Mouse (Mus musculus) small intestine, adult 2 months (tissue): ENCODE measurements around the gene Mtmr14. TPM values are rescaled to one million over a fixed set of nuclear protein-coding genes. Genes with fewer than 3 reads are reported as not detected.

ENCODE experiments used
- H3K27ac ChIP-seq: fragments of 200-500 bp; 2 replicates; pipeline ENCODE4 v1.5.1; 2012; ENCODE audit warnings: low read depth, low read length, control low read depth, inconsistent platforms; ENCODE audit not compliant: insufficient read depth
- H3K27me3 ChIP-seq: fragments of 200-500 bp; 2 replicates; pipeline ENCODE4 v1.6.1; 2012; ENCODE audit warnings: mild to moderate bottlenecking, moderate library complexity, low read length, inconsistent platforms; ENCODE audit not compliant: control insufficient read depth, insufficient read depth
- H3K36me3 ChIP-seq: fragments of 200-500 bp; 2 replicates; pipeline ENCODE4 v1.6.1; 2012; ENCODE audit warnings: mild to moderate bottlenecking, low read length, control low read depth, inconsistent platforms; ENCODE audit not compliant: control insufficient read depth, insufficient read depth
- H3K4me1 ChIP-seq: fragments of 200-500 bp; 2 replicates; pipeline ENCODE4 v1.6.1; 2012; ENCODE audit warnings: low read length, inconsistent platforms, mixed read lengths; ENCODE audit not compliant: control insufficient read depth, insufficient read depth, insufficient read length
- H3K4me3 ChIP-seq: fragments of 200-500 bp; 2 replicates; pipeline ENCODE4 v1.5.1; 2012; ENCODE audit warnings: low read depth, mild to moderate bottlenecking, control low read depth, inconsistent platforms, low read length, moderate library complexity
- CTCF ChIP-seq: fragments of 200-500 bp; IDR thresholded peaks from 2 replicates; pipeline ENCODE4 v1.5.1; 2012; ENCODE audit warnings: low read depth, mild to moderate bottlenecking, control low read depth, inconsistent platforms, low read length, moderate library complexity, mixed read lengths; ENCODE audit not compliant: insufficient replicate concordance, insufficient read length; ENCODE audit errors: extremely low read depth
- POLR2A ChIP-seq: fragments of 200-500 bp; IDR thresholded peaks from 2 replicates; pipeline ENCODE4 v1.6.1; 2012; ENCODE audit warnings: low read depth, mild to moderate bottlenecking, control low read depth, inconsistent platforms, low read length, moderate library complexity
- WGBS: fragments of 180-500 bp; shearing (Covaris S2); methylation state at CpG from one replicate; pipeline ENCODE4 v1.1.7; 2018; 5-methylcytosine and 5-hydroxymethylcytosine counted together
- polyA plus RNA-seq: library from polyadenylated mRNA; depleted of rRNA; stranded (reverse); fragments of >200 nt; gene quantifications from 2 replicates; pipeline ENCODE4 v1.2.3, GENCODE M21; 2012; rRNA removed

Gene Mtmr14
- 23.3 and 66.0 TPM in 2 replicates for polyA plus RNA-seq

- WGBS = under 1% methylated on average over 55 of the region's 55 CpGs
- TF ChIP-seq POLR2A (peak; percentile 75), CTCF (no peak)
- Histone ChIP-seq H3K4me1 (peaks cover 4% of the 10 kb centered on the region), H3K27me3 (no peaks in the 10 kb centered on the region), H3K27ac (0 out of 2 replicates have a peak within 1 kb of the TSS, but pooled peaks have one; percentile 26), H3K4me3 (peak within 1 kb of the TSS; percentile 65), H3K36me3 (peaks cover 9% of the 10 kb centered on the region)
These were observed at the start of gene Mtmr14 for GRCm38 (mm10) chr6:113237542-113238270. Gene Mtmr14, plus strand, starts transcription at chr6:113237843.

GRCm38 (mm10) chr6:113193765-113194460, 43.7 kb upstream of the Mtmr14 start:
- Histone ChIP-seq H3K27ac (no peak overlapping the region), H3K4me1 (peaks cover 4% of the 10 kb centered on the region), H3K27me3 (peaks cover 25% of the 10 kb centered on the region), H3K4me3 (0 out of 2 replicates have a peak overlapping the region, but pooled peaks have one; percentile 10), H3K36me3 (no peaks in the 10 kb centered on the region)
- no peak for TF ChIP-seq POLR2A
- TF ChIP-seq CTCF = no peak
- WGBS = 5% methylated on average over 46 of the region's 46 CpGs

GRCm38 (mm10) chr6:113194517-113194840, 43.2 kb upstream of the Mtmr14 start:
- Histone ChIP-seq H3K27ac (no peak overlapping the region), H3K27me3 (peaks cover 26% of the 10 kb centered on the region), H3K4me3 (no peak overlapping the region), H3K4me1 (peaks cover 4% of the 10 kb centered on the region), H3K36me3 (no peaks in the 10 kb centered on the region)
- no peak for TF ChIP-seq CTCF
- TF ChIP-seq POLR2A = no peak
- 8% methylated on average over 5 of the region's 5 CpGs for WGBS

GRCm38 (mm10) chr6:113194841-113195595, 42.6 kb upstream of the Mtmr14 start, which contains the start of gene Lhfpl4:
Gene Lhfpl4, minus strand, starts transcription at chr6:113195384.
- WGBS = 1% methylated on average over 64 of the region's 66 CpGs
- Histone ChIP-seq H3K36me3 (no peaks in the 10 kb centered on the region), H3K27me3 (peaks cover 26% of the 10 kb centered on the region), H3K4me3 (peak within 1 kb of the TSS; percentile 61), H3K27ac (no peak within 1 kb of the TSS), H3K4me1 (peaks cover 4% of the 10 kb centered on the region)
- TF ChIP-seq CTCF (no peak), POLR2A (no peak)

- Histone ChIP-seq H3K27ac (no peak overlapping the region), H3K4me1 (peaks cover 4% of the 10 kb centered on the region), H3K4me3 (peak overlapping the region; percentile 61; the same call in 1 of the 2 replicates), H3K36me3 (no peaks in the 10 kb centered on the region), H3K27me3 (peaks cover 26% of the 10 kb centered on the region)
- WGBS = 14% methylated on average over 9 of the region's 9 CpGs
- TF ChIP-seq POLR2A = no peak
- no peak for TF ChIP-seq CTCF
These were observed 42.0 kb upstream of the Mtmr14 start for GRCm38 (mm10) chr6:113195596-113195992.

- WGBS = 70% methylated on average over 2 of the region's 2 CpGs
- Histone ChIP-seq H3K4me3 (no peak overlapping the region), H3K4me1 (no peaks in the 10 kb centered on the region), H3K36me3 (no peaks in the 10 kb centered on the region), H3K27me3 (no peaks in the 10 kb centered on the region), H3K27ac (no peak overlapping the region)
- TF ChIP-seq POLR2A (no peak), CTCF (no peak)
These were observed 21.4 kb upstream of the Mtmr14 start for GRCm38 (mm10) chr6:113216280-113216679.

GRCm38 (mm10) chr6:113225798-113226197, 11.8 kb upstream of the Mtmr14 start:
- Histone ChIP-seq H3K36me3 (no peaks in the 10 kb centered on the region), H3K27me3 (no peaks in the 10 kb centered on the region; the same call in 1 of the 2 replicates), H3K4me1 (no peaks in the 10 kb centered on the region), H3K4me3 (no peak overlapping the region), H3K27ac (no peak overlapping the region)
- WGBS = 70% methylated on average over 4 of the region's 4 CpGs
- no peak for TF ChIP-seq CTCF
- TF ChIP-seq POLR2A = no peak
